In genomic region chr11:75083031-75083430, GRCm38 (mm10) we compare ENCODE assay signal across 29 mouse cellular contexts.
DNase-seq lines count a peak whose midpoint lies in the region; ATAC-seq lines count a peak whose summit lies in the region.
"Had no signal": no experiment of that assay in that cellular context is flagged by ENCODE, and none has a peak within 500 bp of the region (broad histone marks: within the 10 kb centered on the region; RNA-seq: fewer than 3 reads in every experiment).

No protein-coding gene starts in this region.

- H3K4me1 ChIP-seq in heart, embryonic 16.5 days (ENCODE audit: control insufficient read depth, insufficient read depth, low read length) = peaks cover 6% of the 10 kb centered on the region
- no peaks in the 10 kb centered on the region; the same call in 1 of the 2 replicates for H3K4me1 ChIP-seq in heart, embryonic 12.5 days (replicated peaks)
- H3K4me1 ChIP-seq in forebrain, embryonic 11.5 days (replicated peaks; ENCODE audit: control insufficient read depth, insufficient read depth, low read length) = no peaks in the 10 kb centered on the region
- H3K4me1 ChIP-seq: embryonic facial prominence, embryonic 10.5 days; embryonic facial prominence, embryonic 13.5 days; hindbrain, embryonic 10.5 days; hindbrain, embryonic 13.5 days; intestine, embryonic 15.5 days; kidney, embryonic 15.5 days had no signal

- H3K36me3 ChIP-seq in heart, embryonic 16.5 days (ENCODE audit: control insufficient read depth, insufficient read depth) = peaks cover 11% of the 10 kb centered on the region
- H3K36me3 ChIP-seq in heart, embryonic 12.5 days = peaks cover 15% of the 10 kb centered on the region
- no peaks in the 10 kb centered on the region for H3K36me3 ChIP-seq in forebrain, embryonic 11.5 days (ENCODE audit: control insufficient read depth, insufficient read depth, low read length)

- no peak overlapping the region for H3K9ac ChIP-seq in heart, embryonic 16.5 days (ENCODE audit: low read length)
- no peak overlapping the region for H3K9ac ChIP-seq in heart, embryonic 12.5 days
- no peak overlapping the region for H3K9ac ChIP-seq in forebrain, embryonic 11.5 days (ENCODE audit: low read length)
- H3K9ac ChIP-seq: embryonic facial prominence, embryonic 13.5 days; forebrain, embryonic 13.5 days; hindbrain, embryonic 13.5 days; intestine, embryonic 15.5 days; kidney, embryonic 15.5 days had no signal

- 64% methylated on average over 1 of the region's 1 CpGs for WGBS in heart, embryonic 16.5 days
- WGBS in heart, embryonic 12.5 days = 78% methylated on average over 1 of the region's 1 CpGs
- WGBS in forebrain, embryonic 11.5 days = 81% methylated on average over 1 of the region's 1 CpGs

- peak overlapping the region; percentile 69 for H3K27ac ChIP-seq in heart, embryonic 16.5 days (ENCODE audit: low read length)
- no peak overlapping the region for H3K27ac ChIP-seq in heart, embryonic 12.5 days (ENCODE audit: poor library complexity, severe bottlenecking)
- no peak overlapping the region for H3K27ac ChIP-seq in forebrain, embryonic 11.5 days (ENCODE audit: low read depth, low read length)
- H3K27ac ChIP-seq: embryonic facial prominence, embryonic 10.5 days; embryonic facial prominence, embryonic 13.5 days; forebrain, embryonic 13.5 days; hindbrain, embryonic 10.5 days; hindbrain, embryonic 13.5 days; intestine, embryonic 15.5 days; kidney, embryonic 15.5 days had no signal

- H3K4me2 ChIP-seq in heart, embryonic 16.5 days (ENCODE audit: low read depth, low read length) = no peak overlapping the region
- H3K4me2 ChIP-seq in heart, embryonic 12.5 days = no peak overlapping the region
- no peak overlapping the region for H3K4me2 ChIP-seq in forebrain, embryonic 11.5 days (ENCODE audit: low read depth, low read length, severe bottlenecking)
- H3K4me2 ChIP-seq: embryonic facial prominence, embryonic 13.5 days; forebrain, embryonic 13.5 days; hindbrain, embryonic 13.5 days; intestine, embryonic 15.5 days; kidney, embryonic 15.5 days had no signal

- ATAC-seq in cerebellum, adult (ENCODE audit: insufficient number of reproducible peaks, low FRiP score, low TSS enrichment) = no peak
- ATAC-seq in heart, embryonic 16.5 days (replicated peaks; ENCODE audit: extremely low read depth, insufficient read depth, low FRiP score) = peak; percentile 60; the same call in 1 of the 2 replicates
- ATAC-seq in heart, embryonic 12.5 days (ENCODE audit: insufficient number of reproducible peaks, low FRiP score) = no peak
- ATAC-seq in forebrain, embryonic 11.5 days (replicated peaks; ENCODE audit: low FRiP score) = no peak
- ATAC-seq: forebrain, embryonic 13.5 days; forebrain, embryonic 16.5 days; hindbrain, embryonic 16.5 days; intestine, embryonic 15.5 days; Patski had no signal

- DNase-seq in cerebellum, adult 9-10 months = peak; percentile 47
- no peak for DNase-seq in cerebellum, postnatal 4 days (ENCODE audit: low spot score in 2 of 2)
- peak; percentile 16 to 36 for DNase-seq in cerebellum, postnatal 14 days
- DNase-seq in forebrain, embryonic 11.5 days (ENCODE audit: low spot score) = no peak
- DNase-seq: adrenal gland, postnatal 10 days; adrenal gland, postnatal 36 days; B cell, adult 2 months; embryo, embryonic 11 days; gastrocnemius, postnatal 10 days; gastrocnemius, postnatal 36 days; heart, postnatal 36 days; kidney, adult 11 months; kidney, adult 8-10 months had no signal

- no peaks in the 10 kb centered on the region; the same call in 1 of the 2 replicates for H3K9me3 ChIP-seq in heart, embryonic 16.5 days (replicated peaks; ENCODE audit: control insufficient read depth, low read length)
- H3K9me3 ChIP-seq in heart, embryonic 12.5 days (replicated peaks) = peaks cover 3% of the 10 kb centered on the region; the same call in 1 of the 2 replicates
- no peaks in the 10 kb centered on the region for H3K9me3 ChIP-seq in forebrain, embryonic 11.5 days (ENCODE audit: control insufficient read depth, low read length)
- H3K9me3 ChIP-seq: embryonic facial prominence, embryonic 10.5 days; embryonic facial prominence, embryonic 13.5 days; forebrain, embryonic 13.5 days; G1E; hindbrain, embryonic 13.5 days; intestine, embryonic 15.5 days; kidney, embryonic 15.5 days had no signal

- no peaks in the 10 kb centered on the region for H3K27me3 ChIP-seq in heart, embryonic 16.5 days (ENCODE audit: control insufficient read depth, insufficient read depth, low read length)
- H3K27me3 ChIP-seq in heart, embryonic 12.5 days (replicated peaks) = no peaks in the 10 kb centered on the region
- H3K27me3 ChIP-seq in forebrain, embryonic 11.5 days (ENCODE audit: control insufficient read depth, insufficient read depth, low read length) = no peaks in the 10 kb centered on the region
- H3K27me3 ChIP-seq: CH12.LX; embryonic facial prominence, embryonic 13.5 days; forebrain, embryonic 13.5 days; hindbrain, embryonic 13.5 days; intestine, embryonic 15.5 days; kidney, embryonic 15.5 days; Patski had no signal

- no peak overlapping the region for H3K4me3 ChIP-seq in heart, embryonic 16.5 days (ENCODE audit: low read length)
- H3K4me3 ChIP-seq in heart, embryonic 12.5 days = no peak overlapping the region
- H3K4me3 ChIP-seq in forebrain, embryonic 11.5 days (ENCODE audit: low read depth, low read length) = no peak overlapping the region
- H3K4me3 ChIP-seq: embryonic facial prominence, embryonic 10.5 days; embryonic facial prominence, embryonic 13.5 days; erythroblast, embryonic 14.5 days; forebrain, embryonic 13.5 days; hindbrain, embryonic 10.5 days; hindbrain, embryonic 13.5 days; intestine, embryonic 15.5 days; kidney, embryonic 15.5 days had no signal

Comparison
In these comparisons a context has a peak if more than half of its experiments do, and no peak if none do; other contexts are left out.
1. DNase-seq: peak in cerebellum, adult 9-10 months (single experiment) and cerebellum, postnatal 14 days (2 of 2); none in cerebellum, postnatal 4 days (0 of 2) and forebrain, embryonic 11.5 days (single experiment).